Mouse (Mus musculus): ENCODE results near the gene Mgrn1. TPM values are rescaled to one million over a fixed set of nuclear protein-coding genes. Genes with fewer than 3 reads are reported as not detected.

Mgrn1 gene
- polyA plus RNA-seq, 1 experiment from 2014 or later, result 57.8 TPM

DNA sequence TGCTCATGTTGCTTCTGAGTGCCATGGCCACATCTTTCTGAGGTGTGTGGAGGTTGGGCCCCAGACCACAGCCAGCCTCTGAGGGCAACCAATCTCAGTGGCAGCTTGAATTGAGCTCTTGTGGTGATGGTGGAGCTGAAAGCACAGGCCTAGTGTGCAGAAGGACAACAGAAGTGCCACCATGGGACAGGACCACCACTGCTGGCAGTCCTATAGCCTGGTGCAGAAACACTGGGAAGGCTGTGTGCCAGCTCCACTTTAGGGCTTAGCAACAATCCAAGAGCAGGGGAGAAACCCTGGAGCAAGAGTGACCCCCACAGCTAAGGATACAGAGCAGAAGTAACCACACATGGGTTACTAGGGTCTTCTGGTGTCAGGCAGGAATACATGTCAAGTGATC, 55.0 kb downstream of the Mgrn1 start:
- Histone ChIP-seq H3K4me3 (ENCODE audit: low read depth, low read length) (no peak overlapping the region), H3K27ac (ENCODE audit: low read depth, low read length) (no peak overlapping the region), H3K27me3 (replicated peaks; ENCODE audit: control insufficient read depth, insufficient read depth, low read length) (no peaks in the 10 kb centered on the region), H3K36me3 (ENCODE audit: control insufficient read depth, insufficient read depth) (peaks cover 65% of the 10 kb centered on the region), H3K4me2 (replicated peaks; ENCODE audit: low read depth) (no peak overlapping the region), H3K9ac (ENCODE audit: low read depth, low read length) (no peak overlapping the region), H3K4me1 (replicated peaks; ENCODE audit: control insufficient read depth, insufficient read depth, low read length) (no peaks in the 10 kb centered on the region; the same call in none of the 2 replicates), H3K9me3 (ENCODE audit: control insufficient read depth) (no peaks in the 10 kb centered on the region)
- no peak for ATAC-seq
- TF ChIP-seq CTCF (IDR thresholded peaks at IDR 0.05; ENCODE audit: low read depth), result no peak

DNA sequence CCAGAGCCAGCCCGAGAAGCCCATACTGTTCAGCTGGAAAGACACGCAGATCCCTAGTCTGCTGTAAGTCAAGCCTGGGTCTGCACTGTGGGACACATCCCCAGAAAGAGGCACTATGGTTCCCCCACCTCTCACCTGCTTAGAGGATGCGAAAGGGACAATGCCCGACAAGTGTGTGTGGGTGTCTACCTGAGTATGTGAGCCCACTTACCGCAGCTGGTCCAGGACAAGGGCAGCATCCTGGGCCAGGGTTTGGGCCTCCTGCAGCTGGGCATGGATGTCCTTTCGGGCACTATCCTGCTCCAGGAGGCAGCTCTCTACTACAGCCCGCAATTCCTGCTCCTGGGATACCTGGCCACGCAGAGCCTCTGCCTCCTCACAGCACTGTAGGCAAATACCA, 56.8 kb downstream of the Mgrn1 start:
- Histone ChIP-seq H3K9ac (ENCODE audit: low read depth, low read length) (no peak overlapping the region), H3K4me3 (ENCODE audit: low read depth, low read length) (no peak overlapping the region), H3K27me3 (replicated peaks; ENCODE audit: control insufficient read depth, insufficient read depth, low read length) (no peaks in the 10 kb centered on the region), H3K4me2 (replicated peaks; ENCODE audit: low read depth) (no peak overlapping the region), H3K4me1 (replicated peaks; ENCODE audit: control insufficient read depth, insufficient read depth, low read length) (no peaks in the 10 kb centered on the region; the same call in none of the 2 replicates), H3K36me3 (ENCODE audit: control insufficient read depth, insufficient read depth) (peaks cover 65% of the 10 kb centered on the region), H3K27ac (ENCODE audit: low read depth, low read length) (no peak overlapping the region), H3K9me3 (ENCODE audit: control insufficient read depth) (no peaks in the 10 kb centered on the region)
- 91% methylated on average over 8 of the region's 8 CpGs for WGBS
- TF ChIP-seq CTCF (IDR thresholded peaks at IDR 0.05; ENCODE audit: low read depth), result no peak
- ATAC-seq, result no peak

DNA sequence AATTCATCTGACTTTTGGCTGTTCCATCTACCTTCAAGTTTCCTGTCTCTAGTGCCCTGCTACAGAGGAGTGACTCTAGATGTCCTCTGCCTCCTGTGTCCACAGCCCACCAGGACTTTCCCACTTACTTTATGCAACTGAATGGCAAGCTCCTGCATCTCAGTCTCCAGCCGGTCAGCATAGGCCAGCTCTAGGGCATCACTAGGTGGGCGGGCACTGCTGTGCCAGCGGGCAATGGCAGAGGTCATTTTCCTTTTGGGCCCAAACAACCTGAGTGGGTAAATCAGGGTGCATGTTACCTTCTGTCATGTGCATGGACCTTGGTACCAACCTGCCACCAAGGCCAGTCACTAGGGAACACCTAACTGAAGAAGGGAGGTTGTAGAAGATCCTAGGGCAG, 57.4 kb downstream of the Mgrn1 start:
- H3K36me3 ChIP-seq (ENCODE audit: control insufficient read depth, insufficient read depth), result peaks cover 68% of the 10 kb centered on the region
- H3K4me1 ChIP-seq (replicated peaks; ENCODE audit: control insufficient read depth, insufficient read depth, low read length), result no peaks in the 10 kb centered on the region; the same call in none of the 2 replicates
- no peak overlapping the region for H3K4me3 ChIP-seq (ENCODE audit: low read depth, low read length)
- no peak for ATAC-seq
- no peak overlapping the region for H3K9ac ChIP-seq (ENCODE audit: low read depth, low read length)
- no peaks in the 10 kb centered on the region for H3K27me3 ChIP-seq (replicated peaks; ENCODE audit: control insufficient read depth, insufficient read depth, low read length)
- 93% methylated on average over 3 of the region's 3 CpGs for WGBS
- no peaks in the 10 kb centered on the region for H3K9me3 ChIP-seq (ENCODE audit: control insufficient read depth)
- no peak overlapping the region for H3K27ac ChIP-seq (ENCODE audit: low read depth, low read length)
- no peak overlapping the region for H3K4me2 ChIP-seq (replicated peaks; ENCODE audit: low read depth)
- TF ChIP-seq CTCF (IDR thresholded peaks at IDR 0.05; ENCODE audit: low read depth), result no peak

DNA sequence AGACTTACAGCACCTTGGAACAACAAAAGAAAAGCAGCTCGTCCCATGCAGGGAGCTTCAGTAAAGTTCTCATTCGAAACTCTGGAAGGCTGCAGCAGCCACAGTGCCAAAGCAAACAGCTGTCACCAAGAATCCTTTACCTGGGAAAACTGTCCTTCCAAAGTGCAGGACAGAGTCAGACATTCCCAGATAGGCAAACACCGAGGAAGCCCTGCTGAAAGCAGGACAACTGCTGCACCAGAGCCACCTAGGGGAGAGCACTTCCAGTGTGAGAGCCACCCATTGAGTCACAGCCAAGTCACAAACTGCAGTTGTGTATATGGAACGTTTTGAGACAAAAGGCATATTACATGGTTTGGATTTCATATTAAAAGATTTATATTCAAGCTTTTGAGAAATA, 59.4 kb downstream of the Mgrn1 start:
- ATAC-seq, result no peak
- no peaks in the 10 kb centered on the region for H3K4me1 ChIP-seq (replicated peaks; ENCODE audit: control insufficient read depth, insufficient read depth, low read length)
- no peak overlapping the region for H3K4me3 ChIP-seq (ENCODE audit: low read depth, low read length)
- no peak for TF ChIP-seq CTCF (IDR thresholded peaks at IDR 0.05; ENCODE audit: low read depth)
- 69% methylated on average over 4 of the region's 4 CpGs for WGBS
- H3K36me3 ChIP-seq (ENCODE audit: control insufficient read depth, insufficient read depth), result peaks cover 79% of the 10 kb centered on the region
- H3K27ac ChIP-seq (ENCODE audit: low read depth, low read length), result no peak overlapping the region
- H3K4me2 ChIP-seq (replicated peaks; ENCODE audit: low read depth), result no peak overlapping the region
- no peaks in the 10 kb centered on the region for H3K9me3 ChIP-seq (ENCODE audit: control insufficient read depth)
- H3K9ac ChIP-seq (ENCODE audit: low read depth, low read length), result no peak overlapping the region
- H3K27me3 ChIP-seq (replicated peaks; ENCODE audit: control insufficient read depth, insufficient read depth, low read length), result no peaks in the 10 kb centered on the region

DNA sequence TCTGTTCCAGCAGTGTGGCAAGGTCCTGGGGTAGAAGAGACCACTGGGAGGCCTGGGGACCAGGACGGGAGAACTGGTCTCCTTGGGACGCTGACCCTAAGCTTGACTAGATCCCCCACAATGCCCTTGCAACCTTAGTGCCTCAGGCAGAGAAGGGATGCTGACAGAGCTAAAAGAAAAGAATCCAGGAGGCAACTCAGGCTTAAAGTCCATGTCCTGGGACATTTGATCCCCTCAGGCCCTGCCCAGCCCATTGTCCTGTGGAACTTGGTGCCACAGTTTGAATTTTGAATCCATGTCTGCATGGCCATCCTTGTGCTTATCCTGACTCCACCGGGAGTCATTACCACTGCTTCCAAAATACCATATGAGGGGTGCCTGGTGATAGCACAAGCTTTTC, 60.1 kb downstream of the Mgrn1 start:
- Histone ChIP-seq H3K27ac (ENCODE audit: low read depth, low read length) (no peak overlapping the region), H3K9me3 (ENCODE audit: control insufficient read depth) (no peaks in the 10 kb centered on the region), H3K9ac (ENCODE audit: low read depth, low read length) (no peak overlapping the region), H3K4me3 (ENCODE audit: low read depth, low read length) (no peak overlapping the region), H3K4me1 (replicated peaks; ENCODE audit: control insufficient read depth, insufficient read depth, low read length) (no peaks in the 10 kb centered on the region), H3K27me3 (replicated peaks; ENCODE audit: control insufficient read depth, insufficient read depth, low read length) (no peaks in the 10 kb centered on the region), H3K4me2 (replicated peaks; ENCODE audit: low read depth) (no peak overlapping the region), H3K36me3 (ENCODE audit: control insufficient read depth, insufficient read depth) (peaks cover 76% of the 10 kb centered on the region)
- no peak for ATAC-seq
- TF ChIP-seq CTCF (IDR thresholded peaks at IDR 0.05; ENCODE audit: low read depth), result no peak
- WGBS, result 91% methylated on average over 3 of the region's 3 CpGs

DNA sequence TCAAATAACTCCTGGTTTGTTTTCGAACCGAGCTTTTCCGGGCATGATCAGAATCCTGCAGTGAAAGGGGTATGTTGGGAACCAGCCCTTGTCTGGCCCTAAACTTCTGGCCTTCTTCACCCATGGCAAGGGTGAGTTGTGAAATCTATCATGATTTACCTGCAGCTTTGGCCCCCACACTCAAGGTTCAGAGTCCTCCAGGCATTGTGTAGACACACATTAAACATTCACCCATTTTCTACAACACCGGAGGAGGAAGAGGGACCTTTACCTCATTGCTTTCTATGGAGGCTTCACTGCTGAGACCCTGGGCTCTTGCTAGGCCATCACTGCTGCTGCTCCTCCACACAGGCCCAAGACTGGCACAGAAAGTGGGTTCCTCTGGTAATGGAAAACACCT, 61.3 kb downstream of the Mgrn1 start:
- H3K4me1 ChIP-seq (replicated peaks; ENCODE audit: control insufficient read depth, insufficient read depth, low read length), result no peaks in the 10 kb centered on the region
- H3K4me3 ChIP-seq (ENCODE audit: low read depth, low read length), result no peak overlapping the region
- H3K9me3 ChIP-seq (ENCODE audit: control insufficient read depth), result no peaks in the 10 kb centered on the region
- peaks cover 73% of the 10 kb centered on the region for H3K36me3 ChIP-seq (ENCODE audit: control insufficient read depth, insufficient read depth)
- H3K9ac ChIP-seq (ENCODE audit: low read depth, low read length), result no peak overlapping the region
- H3K4me2 ChIP-seq (replicated peaks; ENCODE audit: low read depth), result no peak overlapping the region
- no peak overlapping the region for H3K27ac ChIP-seq (ENCODE audit: low read depth, low read length)
- 81% methylated on average over 4 of the region's 4 CpGs for WGBS
- no peaks in the 10 kb centered on the region for H3K27me3 ChIP-seq (replicated peaks; ENCODE audit: control insufficient read depth, insufficient read depth, low read length)
- no peak for TF ChIP-seq CTCF (IDR thresholded peaks at IDR 0.05; ENCODE audit: low read depth)
- no peak for ATAC-seq

DNA sequence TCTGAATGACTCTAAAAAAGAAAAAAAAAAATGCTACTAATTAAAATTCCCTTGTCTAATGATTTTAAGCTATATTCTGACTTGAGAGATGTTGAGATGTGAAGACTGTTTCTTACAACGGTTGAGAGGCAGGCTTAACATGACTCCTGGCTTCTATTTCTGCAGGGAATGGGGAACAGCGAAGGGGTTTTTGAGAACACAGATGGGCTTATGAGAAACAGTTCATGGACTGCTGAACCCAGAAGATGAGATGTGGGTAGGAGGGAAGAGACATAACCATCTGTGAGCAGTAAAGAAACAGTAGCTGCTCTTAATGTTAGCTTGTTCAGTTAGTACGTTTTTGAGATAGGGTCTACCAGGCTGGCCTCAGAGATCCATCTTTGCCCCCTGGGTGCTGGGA, 70.6 kb downstream of the Mgrn1 start:
- TF ChIP-seq CTCF (IDR thresholded peaks at IDR 0.05; ENCODE audit: low read depth), result no peak
- Histone ChIP-seq H3K27me3 (replicated peaks; ENCODE audit: control insufficient read depth, insufficient read depth, low read length) (no peaks in the 10 kb centered on the region), H3K27ac (ENCODE audit: low read depth, low read length) (no peak overlapping the region), H3K4me1 (replicated peaks; ENCODE audit: control insufficient read depth, insufficient read depth, low read length) (no peaks in the 10 kb centered on the region), H3K4me2 (replicated peaks; ENCODE audit: low read depth) (no peak overlapping the region), H3K4me3 (ENCODE audit: low read depth, low read length) (no peak overlapping the region), H3K36me3 (ENCODE audit: control insufficient read depth, insufficient read depth) (peaks cover 57% of the 10 kb centered on the region), H3K9ac (ENCODE audit: low read depth, low read length) (no peak overlapping the region), H3K9me3 (ENCODE audit: control insufficient read depth) (no peaks in the 10 kb centered on the region)
- ATAC-seq, result no peak
- WGBS, result 96% methylated on average over 3 of the region's 3 CpGs

All from intestine, postnatal 0 days (tissue).